Mouse (Mus musculus) heart, postnatal 0 days (tissue): Measurements from ENCODE around the gene Zfhx3. TPM values are rescaled to one million over a fixed set of nuclear protein-coding genes. Genes with fewer than 3 reads are reported as not detected.

Experiments used
- ATAC-seq: fragments of 200-750 bp; cut with Nextera tagmentation; 2 replicates; pipeline ENCODE4 v1.8.0; 2017; ENCODE audit warnings: low read depth, moderate number of reproducible peaks, moderate library complexity; ENCODE audit not compliant: insufficient read depth
- DNase-seq: peaks from one replicate; pipeline ENCODE4 v3.0.0-alpha.2; 2016; ENCODE audit warnings: low spot score
- H3K27ac ChIP-seq: fragments of 300-500 bp; sonication (generic); 2 replicates; pipeline ENCODE4 v1.5.1; 2014; ENCODE audit warnings: low read depth, mild to moderate bottlenecking
- H3K27me3 ChIP-seq: fragments of 300-500 bp; sonication (generic); 2 replicates; pipeline ENCODE4 v1.6.1; 2014; ENCODE audit warnings: low read length, mixed read lengths; ENCODE audit not compliant: control insufficient read depth, insufficient read depth
- H3K36me3 ChIP-seq: fragments of 300-500 bp; sonication (generic); replicated peaks from 2 replicates; pipeline ENCODE4 v1.6.1; 2014; ENCODE audit warnings: low read length, mixed read lengths; ENCODE audit not compliant: control insufficient read depth, insufficient read depth
- H3K4me1 ChIP-seq: fragments of 300-500 bp; sonication (generic); 2 replicates; pipeline ENCODE4 v1.6.1; 2014; ENCODE audit warnings: antibody characterized with exemption; ENCODE audit not compliant: control insufficient read depth, insufficient read depth
- H3K4me2 ChIP-seq: fragments of 300-500 bp; sonication (generic); 2 replicates; pipeline ENCODE4 v1.6.1; 2014; ENCODE audit warnings: low read depth, mild to moderate bottlenecking, low read length, moderate library complexity
- H3K4me3 ChIP-seq: fragments of 300-500 bp; sonication (generic); 2 replicates; pipeline ENCODE4 v1.5.1; 2014; ENCODE audit warnings: low read depth, low read length
- H3K9ac ChIP-seq: fragments of 300-500 bp; sonication (generic); replicated peaks from 2 replicates; pipeline ENCODE4 v1.6.1; 2014; ENCODE audit warnings: low read depth, low read length, mixed read lengths
- H3K9me3 ChIP-seq: fragments of 300-500 bp; sonication (generic); replicated peaks from 2 replicates; pipeline ENCODE4 v1.6.1; 2016; ENCODE audit warnings: low read length; ENCODE audit not compliant: control insufficient read depth
- CTCF ChIP-seq: IDR thresholded peaks from 2 replicates; pipeline ENCODE4 v1.5.1; 2016; ENCODE audit warnings: antibody characterized with exemption, control low read depth, low read depth
- EP300 ChIP-seq: IDR thresholded peaks from 2 replicates; pipeline ENCODE4 v1.6.1; 2016; ENCODE audit warnings: antibody characterized with exemption, low read depth
- WGBS: fragments of 180-500 bp; shearing (Covaris S2); extraction: QIAGEN DNeasy Blood & Tissue Kit; methylation state at CpG from one replicate; pipeline ENCODE4 v1.1.7; 2014; 5-methylcytosine and 5-hydroxymethylcytosine counted together
- polyA plus RNA-seq: library from polyadenylated mRNA; unstranded; fragments of >200 nt; fragmentation: Nextera tagmentation; extraction: Ambion mirVana; gene quantifications from 2 replicates; pipeline ENCODE4 v1.2.1, GENCODE M21; 2015
- total RNA-seq: library from RNA; depleted of rRNA; stranded (reverse); fragments of >200 nt; gene quantifications from 2 replicates; pipeline ENCODE4 v1.2.3, GENCODE M21; 2014; ENCODE audit warnings: low replicate concordance

The Zfhx3 gene
- total and polyA plus RNA-seq, 2 experiments from 2014 or later: 2.0 to 2.5 TPM

DNA sequence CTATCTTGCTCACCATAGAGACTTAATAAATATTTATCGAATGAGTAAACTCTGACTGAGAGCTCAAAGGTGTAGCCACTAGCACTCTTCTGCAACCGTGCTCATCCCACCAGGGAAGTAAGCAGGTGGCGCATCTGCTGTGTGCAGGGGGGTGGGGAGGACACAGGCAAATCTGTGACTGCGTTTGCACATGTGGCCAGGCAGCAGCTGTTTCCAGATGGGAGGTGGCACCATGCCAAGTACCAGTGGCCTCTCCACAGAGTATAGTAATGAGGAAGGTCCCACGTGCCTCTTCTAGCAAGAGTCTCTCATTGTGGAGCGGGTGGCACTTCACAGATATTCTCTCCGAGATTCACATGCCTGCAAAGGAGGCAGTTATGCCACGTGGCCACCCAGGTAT lies 481.9 kb downstream of the Zfhx3 start:
- Histone ChIP-seq H3K9me3 (no peaks in the 10 kb centered on the region), H3K36me3 (no peaks in the 10 kb centered on the region), H3K4me3 (no peak overlapping the region), H3K9ac (no peak overlapping the region), H3K27me3 (no peaks in the 10 kb centered on the region), H3K4me1 (no peaks in the 10 kb centered on the region), H3K4me2 (no peak overlapping the region), H3K27ac (no peak overlapping the region)
- 62% methylated on average over 8 of the region's 8 CpGs for WGBS
- TF ChIP-seq CTCF (no peak), EP300 (no peak)
- DNase-seq: no peak
- no peak for ATAC-seq

DNA sequence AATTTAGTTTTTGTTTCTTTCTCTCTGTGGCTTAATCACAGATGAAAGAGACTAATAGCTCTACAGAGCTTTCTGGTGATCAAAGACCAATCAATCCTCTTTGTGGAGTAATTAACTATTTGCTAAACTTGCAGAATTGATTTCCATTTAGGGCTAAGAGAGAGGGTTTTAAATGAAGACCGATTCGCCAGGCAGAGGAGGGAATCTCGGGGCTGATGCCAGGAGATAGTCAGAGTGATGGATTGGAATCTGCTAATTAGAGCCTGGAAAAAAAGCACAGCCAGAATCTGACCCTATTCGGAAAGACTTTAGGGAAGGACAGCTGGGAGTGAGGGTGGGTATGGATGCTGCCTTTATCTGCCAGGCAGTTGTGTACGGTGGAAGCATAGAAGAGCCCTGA lies 490.9 kb downstream of the Zfhx3 start:
- no peak overlapping the region for H3K9ac ChIP-seq
- ATAC-seq: no peak
- no peak overlapping the region for H3K4me3 ChIP-seq
- no peaks in the 10 kb centered on the region for H3K27me3 ChIP-seq
- no peaks in the 10 kb centered on the region for H3K36me3 ChIP-seq
- H3K27ac ChIP-seq: no peak overlapping the region
- no peak overlapping the region for H3K4me2 ChIP-seq
- H3K4me1 ChIP-seq: no peaks in the 10 kb centered on the region
- no peak for TF ChIP-seq EP300
- TF ChIP-seq CTCF: no peak
- no peak for DNase-seq
- 40% methylated on average over 5 of the region's 5 CpGs for WGBS
- H3K9me3 ChIP-seq: no peaks in the 10 kb centered on the region

DNA sequence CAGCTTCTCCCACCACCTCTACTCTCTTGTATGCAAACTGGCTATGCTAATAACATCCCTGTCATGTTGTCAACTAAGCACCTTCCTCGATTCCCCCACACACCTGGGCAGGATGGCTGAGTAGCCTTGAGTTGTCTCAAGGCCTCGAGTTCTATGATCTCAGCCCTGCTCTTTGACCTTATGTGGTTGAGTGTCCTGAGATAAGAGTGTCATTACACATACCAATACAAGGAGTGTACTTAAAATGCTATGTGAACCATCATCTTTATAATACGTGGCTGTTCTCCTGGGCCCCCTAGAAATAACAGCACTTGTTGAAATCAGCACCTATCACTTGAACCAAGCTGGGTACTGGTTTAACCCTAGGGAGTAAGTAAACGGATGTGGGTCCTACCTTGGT lies 492.1 kb downstream of the Zfhx3 start:
- Histone ChIP-seq H3K27me3 (no peaks in the 10 kb centered on the region), H3K9ac (no peak overlapping the region), H3K9me3 (no peaks in the 10 kb centered on the region), H3K27ac (no peak overlapping the region), H3K4me3 (no peak overlapping the region), H3K4me2 (no peak overlapping the region), H3K36me3 (no peaks in the 10 kb centered on the region), H3K4me1 (no peaks in the 10 kb centered on the region)
- ATAC-seq (no peak), DNase-seq (no peak)
- TF ChIP-seq CTCF (no peak), EP300 (no peak)
- 32% methylated on average over 4 of the region's 4 CpGs for WGBS

- WGBS: 57% methylated on average over 12 of the region's 12 CpGs
- no peaks in the 10 kb centered on the region for H3K4me1 ChIP-seq
Measured at GRCm38 (mm10) chr8:108436336-108436735, 493.9 kb downstream of the Zfhx3 start.

GRCm38 (mm10) chr8:108437316-108437830 lies 494.9 kb downstream of the Zfhx3 start:
- Histone ChIP-seq H3K27ac (no peak overlapping the region), H3K36me3 (no peaks in the 10 kb centered on the region), H3K4me1 (no peaks in the 10 kb centered on the region), H3K4me2 (no peak overlapping the region), H3K27me3 (no peaks in the 10 kb centered on the region), H3K9ac (no peak overlapping the region), H3K9me3 (no peaks in the 10 kb centered on the region), H3K4me3 (no peak overlapping the region)
- no peak for ATAC-seq
- whole genome bisulfite sequencing: 88% methylated on average over 13 of the region's 13 CpGs
- TF ChIP-seq CTCF (no peak), EP300 (no peak)
- no peak for DNase-seq

More at GRCm38 (mm10) chr8:108436336-108436735, 493.9 kb downstream of the Zfhx3 start:
- no peaks in the 10 kb centered on the region for H3K9me3 ChIP-seq
- H3K36me3 ChIP-seq: no peaks in the 10 kb centered on the region
- DNase-seq (no peak), ATAC-seq (no peak)
- H3K27ac ChIP-seq: no peak overlapping the region
- no peak overlapping the region for H3K4me2 ChIP-seq
- no peak for TF ChIP-seq CTCF
- TF ChIP-seq EP300: no peak
- no peak overlapping the region for H3K4me3 ChIP-seq
- no peak overlapping the region for H3K9ac ChIP-seq
- H3K27me3 ChIP-seq: no peaks in the 10 kb centered on the region

- ATAC-seq: no peak
- Histone ChIP-seq H3K4me2 (no peak overlapping the region), H3K9me3 (no peaks in the 10 kb centered on the region), H3K36me3 (no peaks in the 10 kb centered on the region), H3K9ac (no peak overlapping the region), H3K27me3 (no peaks in the 10 kb centered on the region), H3K4me1 (no peaks in the 10 kb centered on the region), H3K27ac (no peak overlapping the region), H3K4me3 (no peak overlapping the region)
- no peak for DNase-seq
- 57% methylated on average over 3 of the region's 3 CpGs for WGBS
- no peak for TF ChIP-seq EP300
Measured at GRCm38 (mm10) chr8:108440476-108440875, 498.0 kb downstream of the Zfhx3 start.
